8 mouse cellular contexts compared by ENCODE assay signal in the genomic region with DNA sequence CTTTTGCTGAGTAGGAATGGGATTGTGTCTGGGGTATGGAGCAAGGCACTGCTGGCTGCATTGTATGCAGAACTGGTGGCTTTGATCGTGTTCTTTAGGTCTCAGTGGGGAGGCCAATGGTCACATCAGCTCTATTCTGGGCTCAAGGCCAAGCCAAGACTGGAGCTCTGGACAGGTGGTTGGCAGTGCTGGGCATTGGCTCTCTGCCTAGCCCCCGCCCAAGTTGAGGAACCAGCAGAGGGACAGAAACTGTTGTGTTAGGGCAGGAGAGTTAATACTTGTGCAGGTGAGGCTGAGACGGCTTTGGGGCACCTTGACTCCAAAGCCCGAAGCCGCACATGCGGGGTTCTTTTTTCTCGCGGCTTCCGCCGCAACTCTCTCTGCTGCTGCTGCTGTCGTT. TPM values are rescaled to one million over a fixed set of nuclear protein-coding genes. Genes with fewer than 3 reads are reported as not detected.
DNase-seq lines count a peak whose midpoint lies in the region; ATAC-seq and TF ChIP-seq lines count a peak whose summit lies in the region.

A gene (plus strand): TSS at position 265 of the 400 bp plus-strand sequence.

- no peak within 1 kb of the TSS for H3K9ac ChIP-seq in liver, embryonic 11.5 days (ENCODE audit: low read depth, low read length)
- H3K9ac ChIP-seq in embryonic facial prominence, embryonic 12.5 days: no peak within 1 kb of the TSS
- 0 out of 2 replicates have a peak within 1 kb of the TSS, but pooled peaks have one; percentile 17 for H3K9ac ChIP-seq in intestine, postnatal 0 days (ENCODE audit: low read depth, low read length)
- H3K9ac ChIP-seq in lung, postnatal 0 days (replicated peaks; ENCODE audit: low read depth): no peak within 1 kb of the TSS

- TF ChIP-seq EP300 in lung, postnatal 0 days (IDR thresholded peaks at IDR 0.05): no peak

- H3K4me2 ChIP-seq in liver, embryonic 11.5 days: peak within 1 kb of the TSS; percentile 20; the same call in 1 of the 2 replicates
- peak within 1 kb of the TSS; percentile 32 for H3K4me2 ChIP-seq in embryonic facial prominence, embryonic 12.5 days (replicated peaks)
- H3K4me2 ChIP-seq in intestine, postnatal 0 days (replicated peaks; ENCODE audit: low read depth): peak within 1 kb of the TSS; percentile 75
- peak within 1 kb of the TSS; percentile 50 for H3K4me2 ChIP-seq in lung, postnatal 0 days (replicated peaks; ENCODE audit: low read depth, low read length)

- WGBS in liver, embryonic 11.5 days: 13% methylated on average over 11 of the region's 11 CpGs
- 5% methylated on average over 11 of the region's 11 CpGs for WGBS in embryonic facial prominence, embryonic 12.5 days
- WGBS in intestine, postnatal 0 days: 8% methylated on average over 11 of the region's 11 CpGs
- 8% methylated on average over 11 of the region's 11 CpGs for WGBS in lung, postnatal 0 days

- DNase-seq in liver, embryonic 11.5 days (ENCODE audit: low spot score): no peak
- DNase-seq in liver: no peak
- DNase-seq in lung, postnatal 0 days (ENCODE audit: low spot score): peak; percentile 34
- no peak for DNase-seq in spleen, postnatal 10 days (ENCODE audit: low spot score in 2 of 2)
- DNase-seq in right cerebral cortex, postnatal 14 days: no peak
- DNase-seq in ovary, postnatal 14 days (ENCODE audit: low spot score): no peak

- H3K4me3 ChIP-seq in liver, embryonic 11.5 days (ENCODE audit: low read depth, low read length): peak within 1 kb of the TSS; percentile 20; the same call in 1 of the 2 replicates
- H3K4me3 ChIP-seq in embryonic facial prominence, embryonic 12.5 days: peak within 1 kb of the TSS; percentile 11; the same call in 1 of the 2 replicates
- H3K4me3 ChIP-seq in intestine, postnatal 0 days (ENCODE audit: low read depth, low read length): peak within 1 kb of the TSS; percentile 42
- peak within 1 kb of the TSS; percentile 21 for H3K4me3 ChIP-seq in lung, postnatal 0 days (ENCODE audit: low read depth, low read length)

- H3K36me3 ChIP-seq in liver, embryonic 11.5 days (ENCODE audit: control insufficient read depth, insufficient read depth, low read length): peaks cover 9% of the 10 kb centered on the region
- peaks cover 17% of the 10 kb centered on the region for H3K36me3 ChIP-seq in embryonic facial prominence, embryonic 12.5 days
- peaks cover 8% of the 10 kb centered on the region; the same call in 1 of the 2 replicates for H3K36me3 ChIP-seq in intestine, postnatal 0 days (ENCODE audit: control insufficient read depth, insufficient read depth)
- peaks cover 11% of the 10 kb centered on the region; the same call in 1 of the 2 replicates for H3K36me3 ChIP-seq in lung, postnatal 0 days (ENCODE audit: insufficient read depth, low read length)

- no peak for ATAC-seq in liver, embryonic 11.5 days (replicated peaks; ENCODE audit: low FRiP score)
- ATAC-seq in embryonic facial prominence, embryonic 12.5 days (ENCODE audit: insufficient number of reproducible peaks, insufficient read depth, low FRiP score, low TSS enrichment): no peak
- no peak for ATAC-seq in intestine, postnatal 0 days
- no peak for ATAC-seq in lung, postnatal 0 days

- peaks cover 28% of the 10 kb centered on the region for H3K4me1 ChIP-seq in liver, embryonic 11.5 days (replicated peaks; ENCODE audit: control insufficient read depth, insufficient read depth, low read length)
- peaks cover 13% of the 10 kb centered on the region for H3K4me1 ChIP-seq in embryonic facial prominence, embryonic 12.5 days
- H3K4me1 ChIP-seq in intestine, postnatal 0 days (replicated peaks; ENCODE audit: control insufficient read depth, insufficient read depth, low read length): peaks cover 19% of the 10 kb centered on the region; the same call in 1 of the 2 replicates
- H3K4me1 ChIP-seq in lung, postnatal 0 days (ENCODE audit: insufficient read depth, low read depth, low read length): peaks cover 25% of the 10 kb centered on the region

- TF ChIP-seq CTCF in intestine, postnatal 0 days (IDR thresholded peaks at IDR 0.05; ENCODE audit: low read depth): no peak
- no peak for TF ChIP-seq CTCF in lung, postnatal 0 days (IDR thresholded peaks at IDR 0.05)

- peaks cover 69% of the 10 kb centered on the region for H3K27me3 ChIP-seq in liver, embryonic 11.5 days (replicated peaks; ENCODE audit: control insufficient read depth, insufficient read depth, low read length)
- H3K27me3 ChIP-seq in embryonic facial prominence, embryonic 12.5 days: peaks cover 78% of the 10 kb centered on the region
- peaks cover 46% of the 10 kb centered on the region for H3K27me3 ChIP-seq in intestine, postnatal 0 days (replicated peaks; ENCODE audit: control insufficient read depth, insufficient read depth, low read length)
- peaks cover 40% of the 10 kb centered on the region for H3K27me3 ChIP-seq in lung, postnatal 0 days (replicated peaks; ENCODE audit: insufficient read depth, low read length)

- H3K9me3 ChIP-seq in liver, embryonic 11.5 days (ENCODE audit: control insufficient read depth, low read length): no peaks in the 10 kb centered on the region
- no peaks in the 10 kb centered on the region for H3K9me3 ChIP-seq in embryonic facial prominence, embryonic 12.5 days
- no peaks in the 10 kb centered on the region for H3K9me3 ChIP-seq in intestine, postnatal 0 days (ENCODE audit: control insufficient read depth)
- H3K9me3 ChIP-seq in lung, postnatal 0 days (ENCODE audit: low read length): no peaks in the 10 kb centered on the region

- H3K27ac ChIP-seq in liver, embryonic 11.5 days (ENCODE audit: low read depth, low read length): no peak within 1 kb of the TSS
- no peak within 1 kb of the TSS for H3K27ac ChIP-seq in embryonic facial prominence, embryonic 12.5 days
- H3K27ac ChIP-seq in intestine, postnatal 0 days (ENCODE audit: low read depth, low read length): no peak within 1 kb of the TSS; the same call in 1 of the 2 replicates
- H3K27ac ChIP-seq in lung, postnatal 0 days (ENCODE audit: low read length): no peak within 1 kb of the TSS

RNA-seq across cellular contexts. Expression of the gene that starts here (rescaled TPM):
- polyA plus RNA-seq in liver, embryonic 11.5 days (2014; fragmentation: Nextera tagmentation; extraction: Ambion mirVana): not detected in 2 replicates
- polyA plus RNA-seq in embryonic facial prominence, embryonic 12.5 days (2016; fragmentation: Nextera tagmentation; extraction: Ambion mirVana): not detected in 2 replicates
- 5.5 and 6.6 TPM in 2 replicates for polyA plus RNA-seq in intestine, postnatal 0 days (2015; fragmentation: Nextera tagmentation; extraction: Ambion mirVana)
- polyA plus RNA-seq in lung, postnatal 0 days (2015; fragmentation: Nextera tagmentation; extraction: Ambion mirVana): 42.2 and 46.5 TPM in 2 replicates

Comparison
In these comparisons a context has a peak if more than half of its experiments do, and no peak if none do; other contexts are left out.
1. H3K4me2 ChIP-seq: peak in every context shown above with its lines; median percentile 75 in intestine, postnatal 0 days; 50 in lung, postnatal 0 days; 32 in embryonic facial prominence, embryonic 12.5 days; 20 in liver, embryonic 11.5 days.